Mouse (Mus musculus): Measurements from ENCODE around the gene Kbtbd7.

DNA sequence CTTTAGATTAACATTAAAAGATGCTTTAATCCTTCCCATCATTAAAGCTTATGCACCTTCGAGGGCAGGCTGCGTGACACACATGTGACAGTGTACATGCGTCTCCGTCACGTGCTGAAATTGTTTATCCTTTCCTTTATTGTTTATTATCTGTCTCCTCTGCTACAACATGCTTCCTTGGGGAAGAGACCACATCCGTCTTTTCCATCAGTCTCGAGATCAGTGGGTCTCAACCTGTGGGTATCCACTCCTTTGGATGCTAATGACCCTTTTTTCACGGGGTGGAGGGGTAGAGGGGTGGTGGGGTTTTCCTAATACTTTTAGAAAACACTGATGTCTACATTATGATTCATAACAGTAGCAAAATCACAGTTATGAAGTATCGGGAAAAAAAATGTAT lies 18.3 kb downstream of the Kbtbd7 start:
- no peak for TF ChIP-seq CTCF (IDR thresholded peaks at IDR 0.05; ENCODE audit: borderline replicate concordance, extremely low read depth, insufficient read depth, insufficient read length)
- TF ChIP-seq POLR2A (IDR thresholded peaks at IDR 0.05; ENCODE audit: borderline replicate concordance, extremely low read depth, insufficient read depth, insufficient read length, poor library complexity, severe bottlenecking): no peak
